Mouse (Mus musculus) urinary bladder, adult 18-20 months (tissue): ENCODE data around the gene Psd4.
A peak's percentile ranks its signal among the peaks of the same experiment; 100 is the strongest.

Experiments used
- DNase-seq, 2 experiments: peaks; one replicate each; pipeline ENCODE4 v3.0.0; 2022; ENCODE audit warnings: low spot score in 2 of 2, mixed read lengths in 2 of 2

Gene Psd4

DNA sequence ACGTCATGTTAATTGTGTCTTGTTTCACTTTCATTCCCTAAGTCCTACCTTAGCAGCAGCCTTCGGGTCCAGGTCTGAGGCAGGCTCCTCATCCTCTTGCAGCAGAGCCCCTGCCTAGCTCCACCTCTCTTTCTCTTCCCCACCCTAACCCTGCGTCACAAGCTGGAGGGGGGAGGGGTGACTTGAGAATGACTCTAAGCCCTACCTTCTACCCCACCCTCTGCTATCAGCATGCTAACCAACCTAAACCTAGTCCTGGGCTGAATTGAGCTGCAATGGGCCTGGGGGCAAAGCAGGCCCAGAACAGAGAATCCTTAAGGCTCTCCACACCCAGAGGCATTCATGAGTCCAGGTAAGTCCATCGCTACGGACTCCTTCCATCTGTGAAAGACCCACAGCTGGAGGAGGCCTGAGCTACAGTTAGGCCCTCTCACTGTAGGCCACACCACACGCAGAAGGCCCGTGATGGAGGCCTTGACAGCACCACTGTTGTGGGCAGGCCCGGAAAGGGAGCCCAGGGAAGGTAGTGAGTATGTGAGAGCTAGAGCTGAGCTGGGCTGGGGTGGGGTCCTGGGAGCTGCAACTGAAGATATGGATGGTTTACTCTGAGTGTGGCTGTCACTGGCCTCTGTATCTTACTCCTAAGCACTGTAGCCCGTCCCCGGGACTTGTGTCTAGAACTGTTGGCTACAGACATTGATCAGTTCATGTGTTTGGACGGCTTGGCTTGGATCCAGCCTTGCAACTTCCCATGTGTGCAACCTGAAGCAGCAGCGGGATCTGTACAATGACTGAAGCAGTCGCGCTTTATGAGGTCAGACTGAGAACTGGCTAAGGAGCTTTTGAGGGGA is 18.0 kb downstream of the Psd4 start:
- DNase-seq = peak; percentile 18 to 36

DNA sequence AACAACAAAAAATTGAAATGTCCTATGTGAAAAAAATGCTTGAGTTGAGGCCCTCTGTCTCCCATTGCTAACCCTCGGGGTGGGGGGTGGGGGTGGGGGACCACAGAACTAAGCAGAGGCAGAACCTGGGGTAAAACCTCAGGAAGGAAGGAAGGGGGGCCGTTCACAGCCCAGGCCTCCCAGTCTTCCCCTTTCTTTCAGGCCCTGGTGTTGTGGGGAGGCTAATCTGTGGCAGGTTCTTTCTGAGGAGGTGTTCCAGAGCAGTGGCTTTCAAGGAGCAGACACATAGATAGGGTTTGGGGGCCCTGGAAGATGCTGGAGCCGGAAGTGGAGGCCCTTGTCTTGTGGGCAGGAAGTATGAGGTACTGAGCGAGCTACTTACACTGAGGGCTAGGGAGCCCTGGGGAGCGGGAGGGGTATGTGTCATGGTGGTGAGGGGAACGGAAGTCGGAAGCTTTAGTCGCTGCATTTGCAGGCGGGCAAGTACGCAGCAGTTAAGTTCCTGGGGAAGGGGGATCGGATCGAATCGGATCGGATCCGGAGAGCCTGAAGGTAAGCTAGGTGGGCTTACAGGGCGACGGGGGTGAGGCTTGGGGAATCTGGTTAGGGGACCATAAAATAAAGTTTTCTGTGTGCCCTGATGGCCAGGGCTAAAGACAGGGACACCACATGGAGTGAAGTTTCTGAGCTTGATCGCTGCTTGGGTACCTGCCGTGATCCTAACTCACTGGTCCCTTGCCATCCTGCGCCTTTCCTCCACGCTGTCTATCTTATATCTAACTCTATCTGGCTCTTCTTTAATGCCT is 19.0 kb downstream of the Psd4 start:
- no peak for DNase-seq

DNA sequence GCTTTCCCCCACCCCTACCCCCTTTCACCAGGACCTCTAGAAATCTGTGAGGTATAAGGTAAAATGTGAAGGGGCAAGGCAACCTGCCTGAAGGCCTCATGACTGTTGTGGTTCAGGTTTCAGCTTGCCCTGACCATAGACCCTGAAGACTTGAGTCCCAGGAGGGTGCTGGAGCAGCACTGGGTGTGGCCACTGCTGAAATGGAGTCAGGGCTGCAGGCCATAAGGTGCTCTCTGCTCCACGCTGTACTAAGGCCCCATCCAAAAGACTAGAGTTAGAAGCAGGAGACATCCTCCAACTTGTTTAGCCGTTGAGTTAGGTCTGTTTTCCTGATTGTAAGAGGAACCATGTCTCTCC is 19.6 kb downstream of the Psd4 start:
- DNase-seq = no peak

DNA sequence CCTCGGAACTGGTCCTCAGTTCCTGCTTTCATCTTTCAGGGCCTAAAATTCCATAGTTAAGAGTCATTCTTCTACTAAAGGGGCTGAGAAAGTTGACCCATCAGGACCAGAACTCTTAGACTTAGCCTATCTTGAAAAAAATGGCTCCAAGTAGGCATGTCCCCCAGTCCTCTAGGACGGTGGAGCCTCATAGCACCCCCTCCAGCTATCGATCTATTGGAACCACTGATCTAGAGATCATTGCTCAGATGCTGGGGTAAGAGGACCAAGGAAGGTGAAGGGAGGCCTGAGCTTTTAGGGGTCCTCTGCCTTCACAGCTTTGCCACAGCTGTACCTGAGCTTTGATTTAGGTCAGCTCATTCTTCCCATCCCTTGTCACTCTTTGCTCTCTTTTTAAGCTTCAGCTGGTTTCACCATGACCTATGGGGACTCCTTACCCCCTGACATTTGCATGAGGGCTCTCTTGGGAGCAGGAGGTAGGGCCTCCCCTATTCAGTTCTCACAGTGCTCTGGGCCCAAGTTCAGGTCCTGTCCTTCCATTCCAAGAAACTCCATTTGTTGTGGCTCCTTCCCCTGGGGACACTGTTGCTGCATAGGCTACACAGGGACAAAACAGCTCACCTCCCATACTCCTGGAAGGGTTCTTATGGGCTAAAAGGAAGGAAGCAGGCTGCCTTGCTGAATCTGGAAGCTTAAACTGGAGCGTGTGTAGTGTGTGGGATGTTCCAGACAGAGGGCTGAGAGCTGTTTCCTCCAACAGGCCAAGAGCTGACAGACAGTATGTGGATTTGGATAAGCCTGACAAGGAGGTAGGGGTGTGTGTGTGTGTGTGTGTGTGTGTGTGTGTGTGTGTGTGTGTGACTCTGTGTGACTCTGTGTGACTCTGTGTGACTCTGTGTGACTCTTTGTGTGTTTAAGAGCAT is 20.2 kb downstream of the Psd4 start:
- no peak for DNase-seq

DNA sequence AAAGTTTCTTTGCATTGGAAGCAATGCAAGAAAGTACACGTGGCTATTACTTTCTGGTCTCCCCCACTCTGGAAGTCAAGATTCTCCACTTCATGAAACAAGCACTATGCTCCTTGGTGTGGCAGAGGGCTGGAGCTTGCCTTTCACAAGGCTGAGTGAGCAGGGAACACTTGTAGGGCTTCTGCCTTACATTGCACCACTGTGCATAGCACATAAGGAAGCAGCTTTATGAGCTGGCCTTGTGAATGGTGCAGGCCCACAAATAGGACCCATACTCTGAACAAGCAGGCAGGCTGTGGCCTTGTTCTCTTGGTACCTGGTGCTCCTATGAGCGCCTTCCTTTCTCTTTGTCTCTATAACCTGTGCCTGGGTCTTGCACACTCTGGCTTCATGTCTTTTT is 25.9 kb downstream of the Psd4 start:
- no peak for DNase-seq

DNA sequence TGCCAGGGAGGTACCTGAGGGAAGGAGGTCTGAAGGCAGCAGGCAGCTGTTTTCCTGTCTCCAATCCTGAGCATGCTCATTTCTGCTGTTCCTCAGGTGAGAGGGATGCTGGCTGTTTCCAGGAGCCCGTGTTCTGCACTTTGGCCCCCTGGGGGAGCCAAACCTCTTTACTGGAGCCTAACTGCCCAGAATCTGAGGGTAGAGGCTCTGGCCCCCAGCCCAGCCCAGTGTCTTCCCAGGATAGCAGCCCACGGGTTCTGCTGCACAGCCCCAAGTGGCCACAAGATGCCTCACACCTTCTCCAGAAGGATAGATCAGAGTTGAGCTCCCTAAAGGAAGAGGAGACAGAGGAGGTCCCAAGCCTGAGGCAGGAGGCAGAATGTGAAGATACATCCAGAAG is 29.7 kb downstream of the Psd4 start:
- DNase-seq = no peak

DNA sequence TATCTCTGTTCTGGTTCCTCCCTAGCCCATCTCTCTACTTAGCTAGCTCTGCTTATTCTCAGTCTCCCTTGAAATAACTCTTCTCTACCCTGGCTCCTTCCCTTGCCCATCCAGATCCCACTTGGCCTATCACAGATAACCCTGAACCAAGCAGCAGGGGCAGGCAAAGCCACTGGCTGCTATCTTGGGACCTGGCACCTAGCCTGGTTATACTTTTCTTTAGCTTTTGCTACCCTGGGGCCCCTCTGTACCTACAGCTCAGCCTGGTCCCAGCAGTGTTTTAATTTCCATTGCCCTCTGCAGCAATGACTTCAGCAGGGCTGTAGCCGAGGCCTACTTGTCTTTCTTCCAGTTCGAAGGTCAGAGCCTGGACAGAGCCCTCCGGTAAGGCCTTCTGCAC is 33.3 kb downstream of the Psd4 start:
- no peak for DNase-seq

DNA sequence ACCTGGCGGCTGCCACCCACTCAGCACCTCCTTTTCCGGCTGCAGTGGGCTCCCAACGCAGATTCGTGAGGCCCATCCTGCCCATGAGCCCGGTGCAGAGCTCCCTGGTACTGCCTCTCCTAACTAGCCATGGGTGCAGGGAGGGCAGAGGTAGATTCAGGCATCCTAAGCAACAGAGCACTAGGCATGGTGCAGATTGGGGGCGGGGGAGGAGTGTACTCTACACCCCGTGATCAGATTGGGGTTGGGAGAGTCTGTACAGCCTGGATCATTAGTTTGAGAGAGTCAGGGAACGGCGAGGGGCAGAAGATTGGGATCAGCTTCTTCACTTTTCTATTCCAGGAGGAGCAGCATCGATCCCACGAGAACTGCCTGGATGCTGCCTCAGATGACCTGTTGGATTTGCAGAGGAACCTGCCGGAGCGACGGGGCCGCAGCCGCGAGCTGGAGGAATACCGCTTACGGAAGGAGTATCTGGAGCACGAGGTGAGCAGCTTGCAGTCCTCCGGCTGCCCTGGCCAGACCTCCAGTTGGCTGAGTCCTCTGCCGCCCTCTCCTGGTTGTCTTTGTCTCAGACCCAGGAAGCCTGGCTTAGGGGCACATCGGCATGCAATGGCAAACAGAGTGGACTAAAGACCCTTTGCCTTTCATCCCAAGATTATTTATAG is 38.1 kb downstream of the Psd4 start:
- DNase-seq = peak; percentile 43 to 62

DNA sequence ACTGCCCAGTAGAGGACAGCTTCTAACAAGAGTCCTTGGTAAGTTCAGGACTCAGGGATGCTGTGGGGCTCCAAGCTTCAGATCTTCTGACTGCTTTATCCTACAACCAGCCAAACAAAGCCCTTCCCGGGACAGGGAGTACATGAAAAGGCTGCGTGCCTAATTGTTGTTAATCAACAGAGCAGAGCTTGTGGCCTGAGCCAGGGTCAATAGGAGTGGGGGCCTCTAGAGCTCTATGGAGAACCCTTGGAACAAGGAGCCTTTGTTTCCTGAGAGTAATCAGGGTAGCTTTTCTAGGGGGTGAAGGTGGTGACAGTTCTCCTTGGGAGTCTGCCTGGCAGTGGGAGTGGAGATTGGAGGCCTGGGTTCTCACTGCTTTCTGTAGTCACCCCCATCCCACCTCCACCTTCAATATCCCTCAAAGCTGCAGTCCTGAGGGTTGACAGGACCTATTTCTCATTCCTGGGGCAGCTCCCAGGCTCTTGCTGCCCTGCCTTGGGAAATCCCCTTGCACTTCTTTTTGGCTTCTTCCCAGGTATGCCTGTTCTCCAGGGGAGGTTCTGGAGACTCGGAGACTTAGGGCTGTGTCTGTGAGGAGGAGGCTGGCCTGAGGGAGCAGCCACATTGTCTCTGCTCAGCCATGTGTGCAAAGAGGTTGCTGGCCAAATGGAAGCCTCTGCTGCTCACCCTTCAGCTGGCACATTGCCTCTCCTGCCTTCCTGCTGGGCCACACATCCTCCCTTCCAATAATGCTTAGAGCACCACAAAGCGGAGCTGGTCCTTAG is 40.5 kb downstream of the Psd4 start:
- no peak for DNase-seq

DNA sequence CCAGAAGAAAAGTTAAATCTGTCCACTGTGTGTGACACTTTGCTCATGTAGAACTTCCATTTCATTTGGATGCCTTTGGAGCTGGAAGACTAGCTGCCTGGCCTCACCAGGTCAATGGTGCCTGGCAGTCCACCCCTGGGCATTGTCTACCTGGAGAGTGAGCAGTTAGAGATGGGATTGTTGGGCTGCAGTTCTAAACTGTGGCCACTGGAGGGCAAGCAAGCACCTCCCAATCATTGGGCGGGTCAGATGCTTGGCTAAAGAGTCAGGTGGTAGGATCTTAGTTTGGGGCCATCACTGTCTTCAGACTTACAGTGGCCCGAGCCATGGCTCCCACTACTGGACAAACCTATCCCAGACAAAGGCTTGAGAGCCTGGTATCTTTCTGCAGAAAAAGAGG is 41.8 kb downstream of the Psd4 start:
- DNase-seq = peak; percentile 33 to 51

DNA sequence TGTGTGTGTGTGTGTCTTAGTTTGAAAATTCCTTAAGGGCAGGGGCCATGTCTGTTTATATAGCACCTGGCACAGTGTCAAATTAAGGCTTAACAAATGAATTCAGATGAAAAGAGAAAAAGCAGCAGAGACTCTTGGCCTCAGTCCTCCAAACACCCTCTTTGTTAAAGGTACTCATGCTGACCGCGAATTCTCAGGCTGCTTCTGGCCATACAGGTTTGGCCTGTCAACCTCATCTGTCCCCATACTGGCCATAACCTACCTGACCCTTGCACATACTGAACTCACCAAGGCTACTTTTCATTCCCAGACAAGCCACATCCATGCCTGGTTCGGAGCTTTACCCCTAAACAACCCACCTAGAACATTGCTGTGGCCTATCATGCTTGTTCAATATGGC is 45.8 kb downstream of the Psd4 start:
- no peak for DNase-seq

DNA sequence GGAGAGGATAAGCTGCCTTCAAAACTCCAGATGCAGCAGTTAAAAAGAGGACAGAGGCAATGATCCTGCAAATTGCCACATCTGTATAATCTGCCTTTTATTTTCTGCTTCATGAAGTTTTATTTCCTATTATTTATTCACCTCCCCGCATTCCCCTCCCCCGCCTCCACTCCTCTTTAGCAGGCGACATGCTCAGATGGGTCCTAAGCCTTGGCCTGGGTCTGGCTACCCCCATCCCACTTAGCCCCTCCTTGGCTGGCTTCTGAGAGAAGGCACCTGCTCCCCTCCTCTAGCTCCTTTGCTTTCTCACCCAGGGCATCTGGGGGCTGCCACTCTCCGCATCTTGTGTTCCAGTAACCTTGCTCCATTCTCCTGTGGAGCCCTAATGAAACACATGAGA is 46.3 kb downstream of the Psd4 start:
- DNase-seq = no peak

DNA sequence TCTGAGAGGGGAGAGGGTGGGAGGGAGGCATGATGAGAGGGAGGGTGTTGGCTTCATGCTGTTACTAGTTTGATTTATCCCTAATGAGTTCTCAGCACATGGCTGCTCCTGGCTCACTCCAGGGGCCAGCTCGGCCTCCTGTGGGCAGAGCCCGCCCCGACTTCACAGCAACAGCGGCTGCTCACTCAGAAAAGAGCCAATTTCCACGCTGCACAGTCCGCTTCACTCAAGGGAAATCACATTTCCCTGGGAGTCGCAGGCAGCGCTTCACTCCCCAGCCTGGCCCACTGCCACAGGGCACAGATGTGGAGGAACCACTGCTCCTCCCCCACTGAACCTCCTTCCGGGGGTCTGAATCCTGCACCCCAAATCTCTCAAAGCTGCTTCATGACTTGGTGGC is 49.3 kb downstream of the Psd4 start:
- no peak for DNase-seq

DNA sequence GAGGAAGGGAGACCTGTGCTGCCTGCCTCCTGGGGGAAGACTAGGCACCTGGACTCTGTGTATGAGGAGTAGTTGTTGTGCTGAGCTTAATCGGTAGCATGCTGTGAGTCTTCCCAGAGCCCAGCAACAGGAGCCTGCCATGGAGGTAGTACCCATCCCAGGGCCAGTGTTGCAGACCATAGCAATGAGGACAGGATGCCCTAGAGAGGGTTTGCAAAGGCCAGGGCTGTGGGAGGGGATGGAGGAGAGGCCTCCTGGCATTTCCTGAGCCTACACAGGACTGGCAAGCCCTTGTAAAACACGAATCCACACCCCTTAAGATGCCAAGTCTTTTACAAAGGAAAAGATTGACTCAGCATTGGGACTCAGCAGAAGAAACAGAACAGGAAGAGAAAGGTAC is 49.7 kb downstream of the Psd4 start:
- DNase-seq = no peak

DNA sequence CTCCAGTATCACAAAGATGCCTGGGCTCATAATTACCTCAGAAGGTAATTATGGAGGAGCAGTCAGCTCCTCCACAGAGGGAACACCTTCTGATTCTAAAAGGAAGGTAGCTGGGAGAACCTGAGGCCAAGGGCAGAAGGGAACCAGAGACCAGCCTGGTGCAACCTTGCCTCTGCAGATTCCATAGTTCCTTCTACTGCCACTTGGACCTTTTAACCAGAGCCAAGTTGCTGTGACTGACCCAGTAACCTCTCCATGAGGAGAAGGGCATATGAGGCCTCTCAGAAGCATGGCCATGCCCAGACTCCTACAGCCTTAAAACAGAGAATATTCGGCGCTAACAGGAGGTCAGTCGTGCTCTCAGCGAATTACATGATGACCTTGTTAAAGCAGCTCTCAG is 50.2 kb downstream of the Psd4 start:
- no peak for DNase-seq

DNA sequence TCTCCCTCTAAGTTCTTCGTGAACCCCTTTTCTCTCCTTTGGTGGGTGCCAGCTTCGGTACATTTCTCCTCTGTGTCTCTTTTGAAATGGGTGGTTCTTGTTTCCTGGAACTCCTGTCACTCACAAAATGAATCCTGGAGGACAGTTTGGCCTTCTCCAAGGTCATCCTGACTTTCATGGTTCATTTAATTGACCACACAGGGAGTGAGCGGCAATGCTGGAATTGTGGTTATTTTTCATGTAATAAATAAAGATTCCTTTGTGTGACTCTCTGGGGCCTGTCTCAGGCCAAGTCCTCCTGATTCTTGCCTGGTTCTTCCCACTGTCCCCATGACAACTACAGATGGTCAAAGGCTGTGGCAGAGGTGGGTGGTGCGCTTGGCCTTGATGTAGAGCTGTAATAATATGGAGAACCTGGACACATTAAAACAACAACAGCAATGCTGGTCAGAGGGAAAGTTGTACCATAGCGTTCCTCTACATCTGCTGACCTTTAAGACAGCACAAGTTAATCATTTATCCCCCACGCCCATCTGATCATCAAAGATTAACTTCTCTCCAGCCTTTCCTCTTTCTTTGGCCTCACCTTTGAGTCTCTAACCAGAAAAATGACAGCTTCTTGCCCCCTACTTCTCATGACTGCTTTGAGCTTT is 54.0 kb downstream of the Psd4 start:
- no peak for DNase-seq

DNA sequence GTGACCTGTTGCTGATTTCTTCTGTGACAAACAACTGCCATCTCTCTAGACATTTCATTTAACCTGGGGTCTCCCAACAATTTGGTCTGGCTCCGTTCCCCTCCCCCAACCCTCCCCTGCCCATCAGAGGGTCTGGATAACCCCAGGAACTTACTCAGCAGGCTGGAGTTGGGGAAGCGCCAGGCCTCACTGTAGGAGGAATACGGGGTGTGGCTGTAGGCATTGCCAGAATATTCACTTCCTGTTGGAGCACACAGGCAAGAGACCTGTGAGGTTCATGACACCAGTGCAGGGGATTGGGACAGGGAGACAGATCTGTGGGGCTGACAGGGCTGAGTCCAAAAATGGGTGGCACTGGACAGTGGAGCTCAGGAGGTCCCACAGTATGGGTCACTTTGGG is 55.4 kb downstream of the Psd4 start:
- no peak for DNase-seq

DNA sequence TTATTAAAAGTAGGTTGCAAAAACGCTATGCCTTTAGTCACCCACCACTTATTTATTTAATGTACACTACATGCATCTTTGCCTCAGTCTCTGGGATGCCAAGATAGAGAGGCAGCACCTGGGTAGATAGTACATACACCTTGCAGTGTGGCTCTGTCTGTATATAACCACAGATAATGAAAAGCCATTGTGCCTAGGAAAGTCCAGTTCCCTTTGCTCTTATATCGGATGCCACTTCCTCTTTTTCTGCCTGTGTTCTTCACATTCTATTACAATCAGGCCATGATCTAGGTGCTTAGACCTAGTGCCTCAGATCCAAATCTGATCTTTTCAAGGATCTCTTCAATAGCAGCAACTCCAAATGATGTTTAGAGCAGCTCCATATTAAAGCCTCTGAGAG is 58.2 kb downstream of the Psd4 start:
- no peak for DNase-seq

DNA sequence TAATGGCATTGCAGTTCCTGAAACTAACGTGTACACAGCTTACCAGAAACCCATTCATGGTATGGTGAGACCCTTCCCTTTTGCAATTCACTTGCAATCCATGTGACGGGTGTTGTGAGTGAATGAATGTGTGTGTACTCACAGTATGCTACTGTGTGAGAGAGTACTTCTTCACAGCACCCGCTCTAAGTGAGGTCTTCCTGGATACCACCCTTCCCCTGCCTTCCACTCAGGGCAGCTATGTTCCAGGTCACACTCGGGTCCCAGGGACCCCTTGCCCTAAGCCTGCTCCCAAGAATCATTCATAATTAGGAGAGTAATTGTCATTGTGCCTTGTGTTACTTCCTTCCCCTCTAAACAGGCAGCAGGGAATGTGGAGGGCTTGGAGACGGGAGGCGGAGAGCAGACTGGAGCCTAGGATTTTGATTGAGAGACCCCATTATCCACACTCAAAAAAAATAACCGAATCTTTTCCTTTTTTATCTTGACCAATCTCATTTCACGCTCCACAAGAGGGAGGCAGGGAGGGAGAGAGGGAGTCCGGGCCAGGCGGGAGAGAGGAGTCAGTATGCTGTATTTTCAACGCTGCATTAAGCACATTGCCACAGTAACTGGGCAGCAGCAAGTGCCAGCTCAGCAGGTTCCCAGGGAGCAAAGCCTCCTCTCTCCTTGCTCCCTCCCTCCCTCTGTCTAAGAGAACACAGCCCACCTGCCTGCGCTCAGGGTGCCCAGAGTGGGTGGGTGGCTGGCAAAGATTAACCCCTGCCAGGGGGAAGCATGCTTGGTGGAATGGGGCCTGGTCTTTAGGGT is 60.7 kb downstream of the Psd4 start:
- no peak for DNase-seq
